Mouse (Mus musculus): ENCODE measurements around the gene Try4.
"Not testable (repeated sequence)": the region's sequence is repeated elsewhere in the genome, so short reads cannot be mapped to it uniquely, and the experiment has no call there.

The Try4 gene

DNA sequence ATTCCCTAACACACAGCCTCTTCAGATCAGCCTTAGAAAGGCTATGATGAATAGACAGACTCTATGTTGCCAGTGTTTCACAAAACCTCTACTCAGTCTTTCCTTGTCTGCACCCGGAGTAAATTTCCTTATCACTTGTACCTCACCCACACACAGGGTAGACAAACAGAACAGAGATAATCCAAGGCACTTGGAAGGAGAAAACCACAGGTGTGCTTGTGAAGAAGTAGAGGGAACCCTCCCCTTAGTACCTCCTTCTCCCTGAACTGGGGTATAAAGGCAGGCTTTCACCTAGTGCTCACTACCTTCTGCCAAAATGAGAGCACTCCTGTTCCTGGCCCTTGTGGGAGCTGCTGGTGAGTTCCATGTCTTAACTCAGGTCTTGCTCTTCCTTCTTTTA lies at the start of gene Try4:
TSS of gene Try4 (plus strand) at position 301 of the 400 bp plus-strand sequence.
- DNase-seq (ENCODE audit: low spot score in 2 of 2) = no peak

GRCm38 (mm10) chr6:41253314-41253713 lies 48.8 kb upstream of the Try4 start:
- DNase-seq (ENCODE audit: low spot score in 2 of 2) = not testable (repeated sequence)

DNA sequence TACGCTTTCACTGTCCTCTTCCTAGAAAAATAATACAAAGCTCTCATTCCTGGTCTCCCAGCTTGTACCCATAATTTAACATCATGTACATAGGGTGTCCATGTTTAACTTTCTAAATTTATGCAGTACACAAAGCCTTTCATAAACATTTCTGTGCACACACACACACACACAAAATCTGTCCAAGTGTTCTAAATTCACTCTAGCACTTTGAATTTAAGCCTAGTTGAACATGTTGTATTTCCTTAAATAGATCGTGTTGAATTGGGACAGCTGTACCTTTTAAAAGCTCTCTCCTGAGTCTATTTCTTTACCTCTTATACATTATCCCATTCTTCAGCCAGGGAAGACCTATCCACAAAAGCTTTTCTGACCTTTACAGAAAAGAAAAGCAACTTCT lies 45.6 kb upstream of the Try4 start:
- no peak for DNase-seq (ENCODE audit: low spot score in 2 of 2)

DNA sequence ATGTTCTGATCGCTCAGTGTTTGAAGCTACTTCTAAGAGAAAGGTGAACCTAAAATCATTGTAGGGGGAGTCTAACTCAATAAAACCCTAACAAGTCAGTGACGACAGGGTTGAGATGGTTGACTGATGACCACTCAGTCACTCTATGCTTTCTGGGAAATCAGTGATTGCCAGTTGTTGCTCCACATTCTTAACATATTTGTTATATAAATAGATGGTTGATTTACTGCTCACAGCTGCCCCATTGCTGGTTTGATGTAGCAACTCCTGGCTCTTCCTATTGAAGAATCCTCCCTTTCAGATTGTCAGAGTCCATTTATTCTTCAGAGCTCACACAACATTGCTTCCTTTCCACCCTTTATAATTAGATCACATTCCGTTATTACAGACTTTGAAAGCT lies 44.6 kb upstream of the Try4 start:
- DNase-seq (ENCODE audit: low spot score in 2 of 2) = no peak

GRCm38 (mm10) chr6:41262796-41263195 lies 39.3 kb upstream of the Try4 start:
- no peak for DNase-seq (ENCODE audit: low spot score in 2 of 2)

GRCm38 (mm10) chr6:41266140-41266539 lies 35.9 kb upstream of the Try4 start:
- no peak for DNase-seq (ENCODE audit: low spot score in 2 of 2)

DNA sequence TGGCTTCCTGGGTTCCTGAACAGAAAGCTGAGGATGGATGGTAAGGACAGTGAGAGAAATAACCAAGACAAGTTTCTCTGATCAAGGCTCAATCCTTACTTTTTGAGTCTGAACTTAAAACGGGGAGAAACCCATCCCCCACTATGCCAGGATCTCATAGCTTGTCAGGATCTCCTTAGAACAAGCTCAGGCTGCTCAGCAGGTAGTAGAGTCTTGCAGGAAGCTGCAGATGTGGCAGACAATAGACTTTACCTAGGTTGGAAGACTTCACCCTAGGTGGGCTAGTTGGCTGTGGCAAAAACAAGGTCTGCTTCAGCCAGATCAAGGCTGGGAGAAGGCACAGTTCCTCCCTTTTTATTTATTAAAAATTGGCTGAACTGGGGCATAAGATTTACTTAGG lies 3.8 kb upstream of the Try4 start:
- no peak for DNase-seq (ENCODE audit: low spot score in 2 of 2)

GRCm38 (mm10) chr6:41316741-41317140 lies 14.7 kb downstream of the Try4 start, which contains the start of gene Try5:
Try5 (minus strand) TSS chr6:41316841.
- not testable (repeated sequence) for DNase-seq (ENCODE audit: low spot score in 2 of 2)

GRCm38 (mm10) chr6:41353932-41354331 lies 51.9 kb downstream of the Try4 start, which contains the start of gene Try10:
Try10 (plus strand) TSS chr6:41354105.
- DNase-seq (ENCODE audit: low spot score in 2 of 2) = no peak

All from spleen, postnatal 10 days (tissue).